Mouse (Mus musculus): ENCODE results near the gene Nova2.

Nova2 gene

GRCm38 (mm10) chr7:18923711-18924191, 1.9 kb upstream of the Nova2 start:
- no peak for DNase-seq (ENCODE audit: extremely low read depth, low read depth)

- DNase-seq (ENCODE audit: extremely low read depth, low read depth), result no peak
These were observed 1.4 kb upstream of the Nova2 start for GRCm38 (mm10) chr7:18924321-18924720.

- no peak for DNase-seq (ENCODE audit: extremely low read depth, low read depth)
These were observed 528 bp downstream of the Nova2 start for GRCm38 (mm10) chr7:18926041-18926790.

- no peak for DNase-seq (ENCODE audit: extremely low read depth, low read depth)
These were observed 1.2 kb downstream of the Nova2 start for GRCm38 (mm10) chr7:18926911-18927310.

- no peak for DNase-seq (ENCODE audit: extremely low read depth, low read depth)
These were observed 2.1 kb downstream of the Nova2 start for GRCm38 (mm10) chr7:18927759-18928158.

GRCm38 (mm10) chr7:18942376-18942775, 16.7 kb downstream of the Nova2 start:
- no peak for DNase-seq (ENCODE audit: extremely low read depth, low read depth)

- DNase-seq (ENCODE audit: extremely low read depth, low read depth), result no peak
These were observed 17.1 kb downstream of the Nova2 start for GRCm38 (mm10) chr7:18942815-18943214.

GRCm38 (mm10) chr7:18948151-18948550, 22.5 kb downstream of the Nova2 start:
- DNase-seq (ENCODE audit: extremely low read depth, low read depth), result no peak

- no peak for DNase-seq (ENCODE audit: extremely low read depth, low read depth)
These were observed 24.3 kb downstream of the Nova2 start for GRCm38 (mm10) chr7:18949781-18950522.

GRCm38 (mm10) chr7:18950523-18951315, 25.0 kb downstream of the Nova2 start:
- no peak for DNase-seq (ENCODE audit: extremely low read depth, low read depth)

- DNase-seq (ENCODE audit: extremely low read depth, low read depth), result no peak
These were observed 25.7 kb downstream of the Nova2 start for GRCm38 (mm10) chr7:18951397-18951796.

- no peak for DNase-seq (ENCODE audit: extremely low read depth, low read depth)
These were observed 32.1 kb downstream of the Nova2 start for GRCm38 (mm10) chr7:18957569-18958383.

GRCm38 (mm10) chr7:18958384-18958766, 32.7 kb downstream of the Nova2 start:
- DNase-seq (ENCODE audit: extremely low read depth, low read depth), result no peak

GRCm38 (mm10) chr7:18959446-18959845, 33.8 kb downstream of the Nova2 start:
- no peak for DNase-seq (ENCODE audit: extremely low read depth, low read depth)

GRCm38 (mm10) chr7:18962171-18962792, 36.6 kb downstream of the Nova2 start:
- no peak for DNase-seq (ENCODE audit: extremely low read depth, low read depth)

- DNase-seq (ENCODE audit: extremely low read depth, low read depth), result no peak
These were observed 37.1 kb downstream of the Nova2 start for GRCm38 (mm10) chr7:18962795-18963194.

GRCm38 (mm10) chr7:18963294-18963843, 37.7 kb downstream of the Nova2 start:
- no peak for DNase-seq (ENCODE audit: extremely low read depth, low read depth)

GRCm38 (mm10) chr7:18965312-18965711, 39.6 kb downstream of the Nova2 start:
- no peak for DNase-seq (ENCODE audit: extremely low read depth, low read depth)

GRCm38 (mm10) chr7:18967603-18968002, 41.9 kb downstream of the Nova2 start:
- DNase-seq (ENCODE audit: extremely low read depth, low read depth), result no peak

GRCm38 (mm10) chr7:18970956-18971355, 45.3 kb downstream of the Nova2 start:
- DNase-seq (ENCODE audit: extremely low read depth, low read depth), result no peak

Measured in MEL-GATA-1-ER (cell line).